Mouse (Mus musculus) heart, adult 2 months (tissue): Measurements from ENCODE around the gene Tnfrsf13c. TPM values are rescaled to one million over a fixed set of nuclear protein-coding genes. Genes with fewer than 3 reads are reported as not detected.

Source experiments
- DNase-seq, 2 experiments: peaks; one replicate each; pipeline ENCODE4 v3.0.0; 2021
- H3K27ac ChIP-seq: fragments of 200-600 bp; 2 replicates; pipeline ENCODE4 v1.8.1; 2022
- H3K27me3 ChIP-seq: fragments of 200-500 bp; 2 replicates; pipeline ENCODE4 v1.6.1; 2012; ENCODE audit warnings: mild to moderate bottlenecking, low read length, inconsistent platforms, mixed read lengths; ENCODE audit not compliant: control insufficient read depth, insufficient read depth
- H3K36me3 ChIP-seq: fragments of 200-500 bp; 2 replicates; pipeline ENCODE4 v1.6.1; 2012; ENCODE audit warnings: low read length, inconsistent platforms; ENCODE audit not compliant: control insufficient read depth, insufficient read depth
- H3K4me1 ChIP-seq: fragments of 200-500 bp; 2 replicates; pipeline ENCODE4 v1.6.1; 2011; ENCODE audit warnings: low read length; ENCODE audit not compliant: control insufficient read depth, insufficient read depth
- H3K4me3 ChIP-seq: fragments of 200-600 bp; 2 replicates; pipeline ENCODE4 v1.8.1; 2022
- H3K79me2 ChIP-seq: fragments of 200-500 bp; replicated peaks from 2 replicates; pipeline ENCODE4 v1.6.1; 2012; ENCODE audit warnings: mild to moderate bottlenecking, inconsistent platforms, low read length, moderate library complexity, mixed read lengths; ENCODE audit not compliant: control insufficient read depth, insufficient read depth
- H3K9ac ChIP-seq: fragments of 200-500 bp; 2 replicates; pipeline ENCODE4 v1.6.1; 2012; ENCODE audit warnings: low read depth, mild to moderate bottlenecking, control low read depth, inconsistent platforms, low read length, mixed read lengths
- CTCF ChIP-seq: fragments of 200-600 bp; IDR thresholded peaks from 2 replicates; pipeline ENCODE4 v1.8.1; 2022; ENCODE audit warnings: antibody characterized with exemption, mild to moderate bottlenecking, moderate library complexity
- EP300 ChIP-seq: fragments of 200-500 bp; IDR thresholded peaks from 2 replicates; pipeline ENCODE4 v1.6.1; 2011; ENCODE audit warnings: low read depth, low read length, control low read depth; ENCODE audit not compliant: insufficient read depth
- POLR2A ChIP-seq: fragments of 200-500 bp; IDR thresholded peaks from 2 replicates; pipeline ENCODE4 v1.6.1; 2011; ENCODE audit warnings: mild to moderate bottlenecking, low read depth, low read length, control low read depth; ENCODE audit not compliant: insufficient read depth
- WGBS: fragments of 180-500 bp; shearing (Covaris S2); methylation state at CpG from one replicate; pipeline ENCODE4 v1.1.7; 2018; 5-methylcytosine and 5-hydroxymethylcytosine counted together
- intact Hi-C: fragments of 180-260 bp; cut with DNase I; formaldehyde crosslinking; loops from one replicate; pipeline ENCODE4 v1.15.1; 2025
- polyA plus RNA-seq: library from polyadenylated mRNA; depleted of rRNA; stranded (reverse); fragments of >200 nt; gene quantifications from 2 replicates; pipeline ENCODE4 v1.2.3, GENCODE M21; 2012
- total RNA-seq, 2 experiments: library from RNA; stranded (reverse); gene quantifications; 2 replicates each; pipeline ENCODE4 v1.2.3; 2021

Tnfrsf13c gene
- total and polyA plus RNA-seq, 3 experiments, result 0.16 to 0.86 (median 0.18) TPM

- no peaks in the 10 kb centered on the region for H3K36me3 ChIP-seq
- no peak for TF ChIP-seq EP300
- TF ChIP-seq POLR2A, result no peak
- TF ChIP-seq CTCF, result no peak
- H3K27me3 ChIP-seq, result no peaks in the 10 kb centered on the region
- 89% methylated on average over 10 of the region's 10 CpGs for WGBS
- DNase-seq, result no peak
- intact Hi-C loops, result no loop called here
- H3K9ac ChIP-seq, result no peak overlapping the region
- H3K4me1 ChIP-seq, result no peaks in the 10 kb centered on the region
- no peak overlapping the region for H3K4me3 ChIP-seq
- H3K79me2 ChIP-seq, result no peaks in the 10 kb centered on the region
- no peak overlapping the region for H3K27ac ChIP-seq
These were observed 26.9 kb downstream of the Tnfrsf13c start for GRCm38 (mm10) chr15:82197246-82197750.

GRCm38 (mm10) chr15:82196300-82196699 is 27.9 kb downstream of the Tnfrsf13c start:
- intact Hi-C loops, result no loop called here
- WGBS, result 90% methylated on average over 12 of the region's 12 CpGs
- Histone ChIP-seq H3K4me3 (no peak overlapping the region), H3K36me3 (no peaks in the 10 kb centered on the region), H3K27ac (no peak overlapping the region), H3K79me2 (no peaks in the 10 kb centered on the region), H3K27me3 (no peaks in the 10 kb centered on the region), H3K9ac (no peak overlapping the region), H3K4me1 (no peaks in the 10 kb centered on the region)
- TF ChIP-seq CTCF, result no peak
- no peak for TF ChIP-seq EP300
- no peak for TF ChIP-seq POLR2A
- no peak for DNase-seq

- TF ChIP-seq EP300 (no peak), CTCF (no peak), POLR2A (no peak)
- WGBS, result 89% methylated on average over 8 of the region's 8 CpGs
- DNase-seq, result no peak
- no peak overlapping the region for H3K4me3 ChIP-seq
- no peaks in the 10 kb centered on the region for H3K79me2 ChIP-seq
- H3K27ac ChIP-seq, result no peak overlapping the region
- no peaks in the 10 kb centered on the region for H3K27me3 ChIP-seq
- no peaks in the 10 kb centered on the region for H3K36me3 ChIP-seq
- no peak overlapping the region for H3K9ac ChIP-seq
- intact Hi-C loops, result no loop called here
- no peaks in the 10 kb centered on the region for H3K4me1 ChIP-seq
These were observed 31.6 kb downstream of the Tnfrsf13c start for GRCm38 (mm10) chr15:82192617-82193016.

GRCm38 (mm10) chr15:82188481-82189240 is 35.5 kb downstream of the Tnfrsf13c start:
- Histone ChIP-seq H3K79me2 (no peaks in the 10 kb centered on the region), H3K36me3 (no peaks in the 10 kb centered on the region), H3K27ac (no peak overlapping the region), H3K4me3 (no peak overlapping the region), H3K9ac (no peak overlapping the region), H3K27me3 (no peaks in the 10 kb centered on the region), H3K4me1 (peaks cover 1% of the 10 kb centered on the region; the same call in 1 of the 2 replicates)
- peak; percentile 59 to 66 for DNase-seq
- intact Hi-C loops, result no loop called here
- WGBS, result 79% methylated on average over 10 of the region's 10 CpGs
- TF ChIP-seq POLR2A (no peak), CTCF (peak; percentile 61), EP300 (peak; percentile 54; the same call in 1 of the 2 replicates)

- H3K4me1 ChIP-seq, result peaks cover 1% of the 10 kb centered on the region; the same call in 1 of the 2 replicates
- H3K36me3 ChIP-seq, result no peaks in the 10 kb centered on the region
- H3K9ac ChIP-seq, result no peak overlapping the region
- no peak for TF ChIP-seq POLR2A
- no peak for TF ChIP-seq CTCF
- no peak for TF ChIP-seq EP300
- H3K79me2 ChIP-seq, result no peaks in the 10 kb centered on the region
- H3K27ac ChIP-seq, result no peak overlapping the region
- no peak for DNase-seq
- H3K4me3 ChIP-seq, result no peak overlapping the region
- H3K27me3 ChIP-seq, result no peaks in the 10 kb centered on the region
- whole genome bisulfite sequencing, result 94% methylated on average over 1 of the region's 1 CpGs
- intact Hi-C loops, result no loop called here
These were observed 36.2 kb downstream of the Tnfrsf13c start for GRCm38 (mm10) chr15:82187924-82188323.

- TF ChIP-seq CTCF (no peak; the same call in 1 of the 2 replicates), EP300 (no peak), POLR2A (no peak)
- DNase-seq, result no peak
- intact Hi-C loops, result no loop called here
- Histone ChIP-seq H3K27me3 (no peaks in the 10 kb centered on the region), H3K79me2 (no peaks in the 10 kb centered on the region), H3K36me3 (no peaks in the 10 kb centered on the region), H3K4me1 (peaks cover 1% of the 10 kb centered on the region; the same call in 1 of the 2 replicates), H3K4me3 (no peak overlapping the region), H3K27ac (no peak overlapping the region), H3K9ac (no peak overlapping the region)
- 90% methylated on average over 4 of the region's 4 CpGs for WGBS
These were observed 36.8 kb downstream of the Tnfrsf13c start for GRCm38 (mm10) chr15:82187401-82187800.
